Mouse (Mus musculus): ENCODE measurements around the gene Wnt4.

Wnt4 gene

GRCm38 (mm10) chr4:137281273-137281672 is 4.0 kb downstream of the Wnt4 start:
- DNase-seq = no peak

DNA sequence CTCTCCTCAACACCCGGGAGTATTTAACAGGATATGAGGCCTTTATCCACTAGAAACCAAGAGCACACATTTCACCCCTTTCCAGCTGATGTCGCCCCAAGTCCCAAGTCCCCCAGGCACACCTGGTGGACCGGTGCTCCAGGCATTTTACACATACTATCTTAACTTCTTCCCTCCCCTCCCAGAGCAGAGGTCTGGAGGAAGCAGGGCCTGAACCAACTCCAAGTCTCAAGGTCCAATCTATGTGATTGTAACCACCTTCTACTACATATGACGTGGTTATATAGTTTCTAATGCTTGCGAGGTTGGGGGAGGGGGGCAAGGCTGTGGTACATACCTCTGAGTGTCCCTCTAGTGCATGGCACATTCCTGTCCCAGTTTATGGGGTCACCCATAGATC is 4.8 kb downstream of the Wnt4 start:
- no peak for DNase-seq

DNA sequence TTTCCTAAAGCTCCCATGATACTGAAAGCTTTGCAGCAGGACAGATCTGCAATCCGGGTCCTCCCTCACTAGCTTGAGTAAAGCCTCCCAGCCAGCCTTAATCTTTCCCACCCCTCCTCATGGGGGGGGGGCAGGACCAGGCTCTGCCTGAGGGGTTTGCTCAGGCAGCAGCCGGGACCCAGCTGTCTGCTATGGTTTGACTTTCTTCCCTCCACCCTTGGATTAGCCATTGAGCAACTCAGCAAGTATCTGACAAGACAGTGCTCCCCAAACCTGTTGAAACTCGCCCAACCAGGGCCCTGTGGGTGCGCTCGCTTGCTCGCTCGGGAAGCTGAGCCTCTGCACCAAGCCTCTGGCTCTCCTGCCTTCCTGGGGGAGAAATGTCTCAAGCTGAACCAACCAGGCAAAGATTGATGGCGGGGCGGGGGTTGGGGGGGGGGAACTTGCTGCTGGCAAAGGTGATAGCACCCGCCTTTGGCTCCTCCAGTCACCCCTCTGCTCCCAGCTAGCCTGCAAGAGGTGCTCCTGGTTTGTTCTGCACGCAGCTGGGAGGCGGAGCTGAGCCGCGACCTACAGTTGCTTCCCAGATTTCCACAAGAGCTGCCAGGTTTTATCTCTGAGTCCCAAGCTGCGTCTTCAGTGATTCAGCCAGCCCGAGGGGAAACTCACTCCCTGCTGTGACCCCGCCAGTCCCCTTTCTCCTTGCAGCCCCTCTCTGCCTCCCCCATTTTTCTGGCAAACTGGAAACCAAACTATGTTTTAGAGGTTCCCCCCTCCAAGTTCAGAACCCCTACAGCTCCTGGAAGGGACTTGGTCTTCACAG is 5.5 kb downstream of the Wnt4 start:
- DNase-seq = no peak

DNA sequence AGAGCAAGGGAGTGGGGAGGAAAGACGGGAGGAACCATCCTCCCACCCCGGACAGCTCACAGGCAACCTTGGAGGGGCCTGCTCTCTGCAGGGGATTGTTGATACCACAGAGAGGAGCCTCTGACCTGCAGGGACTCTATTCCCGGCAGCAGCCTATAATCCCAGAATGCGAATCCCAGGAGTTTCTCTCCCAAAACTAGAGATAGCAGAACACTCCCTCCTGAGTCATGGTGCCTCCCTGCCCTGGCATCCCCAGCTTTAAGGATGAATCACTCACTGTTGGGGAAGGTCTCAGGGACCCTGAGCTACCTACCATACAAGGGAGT is 6.1 kb downstream of the Wnt4 start:
- no peak for DNase-seq

GRCm38 (mm10) chr4:137285876-137286661 is 8.8 kb downstream of the Wnt4 start:
- DNase-seq = no peak

GRCm38 (mm10) chr4:137286662-137286953 is 9.3 kb downstream of the Wnt4 start:
- DNase-seq = no peak

DNA sequence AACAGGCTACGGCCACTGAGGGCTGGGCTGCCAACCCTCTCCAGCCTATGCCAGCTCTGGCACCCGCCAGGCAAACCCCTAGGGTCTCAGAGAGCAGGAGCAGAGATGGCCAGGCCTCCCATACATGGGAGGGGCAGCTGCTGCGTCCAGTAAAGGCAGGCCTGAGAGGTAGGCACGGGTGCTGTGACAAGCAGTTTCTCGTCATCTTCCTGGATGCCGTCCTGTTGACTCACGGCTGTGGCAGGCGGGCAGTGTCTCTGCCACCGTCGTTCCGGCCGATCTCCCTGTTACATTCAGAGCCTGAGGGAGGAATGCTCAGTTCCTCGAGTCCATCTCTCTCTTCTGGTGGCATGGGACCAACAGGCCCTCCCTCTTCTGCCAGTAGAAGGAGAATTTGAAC is 9.9 kb downstream of the Wnt4 start:
- DNase-seq = no peak

DNA sequence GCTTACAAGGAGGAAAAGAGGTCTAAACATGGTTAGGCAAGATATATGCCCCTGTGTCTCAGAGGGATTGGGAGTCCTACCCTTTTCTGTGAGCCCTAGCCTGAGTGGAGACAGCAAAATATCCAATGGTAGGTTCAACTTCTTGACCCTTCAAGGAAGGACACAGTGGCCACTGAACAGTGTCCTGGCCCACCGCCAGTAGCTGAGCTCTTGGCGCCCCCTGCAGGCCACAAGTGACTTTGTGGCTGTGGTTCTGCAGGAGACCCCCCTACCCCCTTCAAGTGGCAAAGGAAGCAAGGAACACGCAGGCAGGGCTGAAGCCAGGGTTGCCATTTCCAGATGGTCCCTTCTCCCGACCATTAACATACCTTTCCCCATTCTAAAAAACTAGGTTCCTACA is 10.5 kb downstream of the Wnt4 start:
- DNase-seq = peak; percentile 57 to 80

GRCm38 (mm10) chr4:137289701-137290100 is 12.4 kb downstream of the Wnt4 start:
- no peak for DNase-seq

GRCm38 (mm10) chr4:137290250-137290649 is 13.0 kb downstream of the Wnt4 start:
- DNase-seq = no peak

GRCm38 (mm10) chr4:137292625-137293024 is 15.3 kb downstream of the Wnt4 start:
- DNase-seq = no peak

DNA sequence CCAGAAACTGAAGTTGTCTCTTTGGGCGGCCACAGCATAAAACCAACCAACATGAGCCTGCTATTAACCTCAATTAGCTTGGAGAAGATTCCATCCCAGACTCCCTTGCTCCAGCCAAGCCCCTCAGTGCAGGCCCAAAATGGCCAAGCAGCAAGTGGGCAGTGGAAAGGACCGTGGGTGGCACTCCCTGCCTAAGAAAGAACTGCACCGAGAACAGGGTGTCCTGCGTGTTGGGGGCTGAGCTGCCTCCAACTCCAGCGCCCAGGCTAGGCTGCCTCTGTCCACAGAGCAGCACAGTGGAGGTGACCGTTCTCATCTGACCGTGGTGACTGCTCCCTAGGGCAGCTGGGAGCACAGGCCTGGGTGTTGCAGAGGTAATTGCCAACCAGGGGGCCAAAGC is 16.7 kb downstream of the Wnt4 start:
- no peak for DNase-seq

- DNase-seq = no peak
Observed at GRCm38 (mm10) chr4:137294474-137294873, 17.2 kb downstream of the Wnt4 start.

DNA sequence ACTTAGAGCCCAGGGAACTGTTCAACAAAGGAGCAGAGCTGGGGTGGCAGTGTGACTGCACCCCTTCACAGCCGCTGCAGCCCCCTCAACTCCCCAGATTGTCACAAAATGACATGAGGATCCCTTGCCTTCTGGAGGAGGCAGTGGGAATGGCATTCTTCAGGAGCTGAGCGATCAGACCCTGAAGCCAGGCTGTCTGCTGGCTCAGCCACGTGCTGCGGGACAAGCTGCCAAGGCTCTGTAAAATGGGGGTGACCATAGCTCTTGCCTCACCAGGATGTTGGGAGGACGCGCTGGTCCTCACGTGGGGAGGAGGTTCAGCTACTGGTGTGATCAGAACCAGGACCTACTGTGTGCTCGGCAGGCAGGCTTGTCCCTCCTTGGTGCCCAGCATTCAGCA is 17.7 kb downstream of the Wnt4 start:
- no peak for DNase-seq

- DNase-seq = no peak
Observed at GRCm38 (mm10) chr4:137297611-137298010, 20.3 kb downstream of the Wnt4 start.

DNA sequence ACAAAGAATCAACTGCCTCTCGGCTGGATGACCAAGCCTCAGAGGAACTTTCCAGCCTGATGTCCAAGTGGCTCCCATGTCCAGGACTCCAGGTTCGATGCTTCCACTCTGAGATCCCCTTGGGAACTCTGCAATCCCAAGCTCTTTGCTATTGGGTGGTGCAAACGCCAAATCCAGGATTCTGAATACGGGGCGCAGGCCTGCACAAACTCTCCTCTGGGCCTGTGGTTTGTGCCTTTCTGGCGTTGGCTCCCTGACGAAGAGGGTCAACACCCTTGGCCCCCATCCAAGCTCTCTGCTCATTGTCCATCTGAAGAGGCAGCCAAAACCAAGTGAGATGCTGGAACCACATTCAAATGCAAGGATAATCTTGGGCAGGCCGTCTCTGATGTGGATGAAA is 21.1 kb downstream of the Wnt4 start:
- DNase-seq = peak in 1 of 2 experiments; percentile 27

GRCm38 (mm10) chr4:137300227-137300626 is 22.9 kb downstream of the Wnt4 start:
- DNase-seq = no peak

DNA sequence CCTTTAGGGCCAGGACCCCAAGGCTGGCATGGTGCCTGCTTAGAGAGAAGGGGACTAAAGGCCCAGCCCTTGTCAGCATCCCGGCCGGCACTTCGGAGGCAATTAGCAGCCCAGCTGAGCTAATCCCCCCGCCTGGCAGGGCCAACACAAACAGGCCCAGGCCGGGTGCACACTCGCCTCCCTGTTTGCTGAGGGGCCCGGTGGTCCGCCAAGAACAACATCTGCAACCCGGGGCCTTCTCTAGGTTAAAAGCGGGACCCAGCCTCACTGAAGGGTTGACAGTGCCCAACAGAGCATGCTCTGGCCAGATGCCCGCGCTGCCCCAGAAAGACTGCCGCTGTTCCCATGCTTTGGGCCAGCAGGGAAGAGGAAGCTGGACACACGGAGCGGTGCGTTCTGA is 24.3 kb downstream of the Wnt4 start:
- DNase-seq = peak in 1 of 2 experiments; percentile 18

DNA sequence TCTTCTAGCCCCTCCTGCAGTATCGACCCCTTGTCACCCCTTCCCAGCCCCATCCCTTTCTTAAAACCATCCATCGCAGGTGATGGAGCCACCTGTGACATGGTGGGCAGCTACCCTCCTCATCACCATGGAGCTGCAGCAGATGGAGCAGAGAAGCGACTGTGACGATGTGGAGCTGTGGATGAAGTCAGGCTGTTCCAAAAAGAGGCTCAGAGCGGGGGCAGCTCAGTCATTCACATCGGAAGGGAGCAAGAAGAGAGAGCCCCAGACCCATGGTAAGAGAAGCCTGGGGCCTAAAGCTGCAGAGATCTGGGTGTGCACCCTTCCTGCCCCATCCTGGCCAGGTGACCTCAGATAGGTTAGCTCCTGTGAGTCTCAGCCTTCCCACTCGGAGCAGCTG is 26.8 kb downstream of the Wnt4 start:
- DNase-seq = no peak

- no peak for DNase-seq
Observed at GRCm38 (mm10) chr4:137305066-137305465, 27.8 kb downstream of the Wnt4 start.

- DNase-seq = peak; percentile 8 to 30
Observed at GRCm38 (mm10) chr4:137305831-137306576, 28.7 kb downstream of the Wnt4 start.

- no peak for DNase-seq
Observed at GRCm38 (mm10) chr4:137306577-137306888, 29.2 kb downstream of the Wnt4 start.

GRCm38 (mm10) chr4:137306991-137307706 is 29.9 kb downstream of the Wnt4 start:
- DNase-seq = peak in 1 of 2 experiments; percentile 13

All from kidney, postnatal 36 days (tissue).